Mouse (Mus musculus): ENCODE results near the gene Lcp2. TPM values are rescaled to one million over a fixed set of nuclear protein-coding genes. Genes with fewer than 3 reads are reported as not detected.
"Not testable (repeated sequence)": the region's sequence is repeated elsewhere in the genome, so short reads cannot be mapped to it uniquely, and the experiment has no call there.

The Lcp2 gene
- polyA plus RNA-seq, 1 experiment from 2014 or later = 2.8 TPM

- Histone ChIP-seq H3K27me3 (ENCODE audit: control insufficient read depth, insufficient read depth, low read length) (no peaks in the 10 kb centered on the region), H3K9me3 (ENCODE audit: control insufficient read depth, low read length) (no peaks in the 10 kb centered on the region), H3K36me3 (ENCODE audit: control insufficient read depth, insufficient read depth, low read length) (no peaks in the 10 kb centered on the region), H3K27ac (ENCODE audit: low read depth, low read length) (no peak overlapping the region), H3K4me1 (replicated peaks; ENCODE audit: control insufficient read depth, insufficient read depth, low read length) (no peaks in the 10 kb centered on the region), H3K4me2 (replicated peaks; ENCODE audit: low read depth, low read length) (no peak overlapping the region), H3K4me3 (ENCODE audit: low read depth, low read length) (no peak overlapping the region), H3K9ac (ENCODE audit: low read depth, low read length) (no peak overlapping the region)
- no peak for ATAC-seq (ENCODE audit: low FRiP score)
- no peak for DNase-seq (ENCODE audit: low spot score)
- WGBS = 92% methylated on average over 3 of the region's 3 CpGs
Observed at GRCm38 (mm10) chr11:34117581-34117980, 70.9 kb downstream of the Lcp2 start.

- Histone ChIP-seq H3K9ac (ENCODE audit: low read depth, low read length) (no peak overlapping the region), H3K27me3 (ENCODE audit: control insufficient read depth, insufficient read depth, low read length) (no peaks in the 10 kb centered on the region), H3K9me3 (ENCODE audit: control insufficient read depth, low read length) (no peaks in the 10 kb centered on the region), H3K4me2 (replicated peaks; ENCODE audit: low read depth, low read length) (no peak overlapping the region), H3K4me3 (ENCODE audit: low read depth, low read length) (no peak overlapping the region), H3K4me1 (replicated peaks; ENCODE audit: control insufficient read depth, insufficient read depth, low read length) (no peaks in the 10 kb centered on the region), H3K36me3 (ENCODE audit: control insufficient read depth, insufficient read depth, low read length) (no peaks in the 10 kb centered on the region), H3K27ac (ENCODE audit: low read depth, low read length) (no peak overlapping the region)
- ATAC-seq (ENCODE audit: low FRiP score) (no peak), DNase-seq (ENCODE audit: low spot score) (no peak)
- WGBS = 74% methylated on average over 3 of the region's 3 CpGs
Observed at GRCm38 (mm10) chr11:34118319-34118718, 71.6 kb downstream of the Lcp2 start.

GRCm38 (mm10) chr11:34123147-34123546 is 76.4 kb downstream of the Lcp2 start:
- Histone ChIP-seq H3K4me2 (replicated peaks; ENCODE audit: low read depth, low read length) (no peak overlapping the region), H3K9me3 (ENCODE audit: control insufficient read depth, low read length) (no peaks in the 10 kb centered on the region), H3K4me3 (ENCODE audit: low read depth, low read length) (no peak overlapping the region), H3K27ac (ENCODE audit: low read depth, low read length) (no peak overlapping the region), H3K9ac (ENCODE audit: low read depth, low read length) (no peak overlapping the region), H3K4me1 (replicated peaks; ENCODE audit: control insufficient read depth, insufficient read depth, low read length) (no peaks in the 10 kb centered on the region), H3K36me3 (ENCODE audit: control insufficient read depth, insufficient read depth, low read length) (no peaks in the 10 kb centered on the region), H3K27me3 (ENCODE audit: control insufficient read depth, insufficient read depth, low read length) (no peaks in the 10 kb centered on the region)
- peak; percentile 64 for DNase-seq (ENCODE audit: low spot score)
- WGBS = 22% methylated on average over 2 of the region's 2 CpGs
- no peak for ATAC-seq (ENCODE audit: low FRiP score)

GRCm38 (mm10) chr11:34124852-34125251 is 78.1 kb downstream of the Lcp2 start:
- 60% methylated on average over 7 of the region's 7 CpGs for WGBS
- no peak overlapping the region for H3K4me2 ChIP-seq (replicated peaks; ENCODE audit: low read depth, low read length)
- no peaks in the 10 kb centered on the region for H3K36me3 ChIP-seq (ENCODE audit: control insufficient read depth, insufficient read depth, low read length)
- DNase-seq (ENCODE audit: low spot score) (no peak), ATAC-seq (ENCODE audit: low FRiP score) (no peak)
- H3K9me3 ChIP-seq (ENCODE audit: control insufficient read depth, low read length) = no peaks in the 10 kb centered on the region
- no peaks in the 10 kb centered on the region for H3K4me1 ChIP-seq (replicated peaks; ENCODE audit: control insufficient read depth, insufficient read depth, low read length)
- no peak overlapping the region for H3K9ac ChIP-seq (ENCODE audit: low read depth, low read length)
- no peak overlapping the region for H3K27ac ChIP-seq (ENCODE audit: low read depth, low read length)
- no peak overlapping the region for H3K4me3 ChIP-seq (ENCODE audit: low read depth, low read length)
- H3K27me3 ChIP-seq (ENCODE audit: control insufficient read depth, insufficient read depth, low read length) = no peaks in the 10 kb centered on the region

GRCm38 (mm10) chr11:34125727-34126126 is 79.0 kb downstream of the Lcp2 start:
- 86% methylated on average over 3 of the region's 3 CpGs for WGBS
- not testable (repeated sequence) for ATAC-seq (ENCODE audit: low FRiP score); H3K27ac ChIP-seq (ENCODE audit: low read depth, low read length); H3K4me2 ChIP-seq (replicated peaks; ENCODE audit: low read depth, low read length); H3K9ac ChIP-seq (ENCODE audit: low read depth, low read length); DNase-seq (ENCODE audit: low spot score); H3K4me1 ChIP-seq (replicated peaks; ENCODE audit: control insufficient read depth, insufficient read depth, low read length); H3K27me3 ChIP-seq (ENCODE audit: control insufficient read depth, insufficient read depth, low read length); H3K36me3 ChIP-seq (ENCODE audit: control insufficient read depth, insufficient read depth, low read length); H3K4me3 ChIP-seq (ENCODE audit: low read depth, low read length); H3K9me3 ChIP-seq (ENCODE audit: control insufficient read depth, low read length)

- ATAC-seq (ENCODE audit: low FRiP score) (no peak), DNase-seq (ENCODE audit: low spot score) (no peak)
- H3K4me3 ChIP-seq (ENCODE audit: low read depth, low read length) = no peak overlapping the region
- H3K4me1 ChIP-seq (replicated peaks; ENCODE audit: control insufficient read depth, insufficient read depth, low read length) = no peaks in the 10 kb centered on the region
- 90% methylated on average over 2 of the region's 2 CpGs for WGBS
- H3K9ac ChIP-seq (ENCODE audit: low read depth, low read length) = no peak overlapping the region
- H3K27me3 ChIP-seq (ENCODE audit: control insufficient read depth, insufficient read depth, low read length) = no peaks in the 10 kb centered on the region
- H3K27ac ChIP-seq (ENCODE audit: low read depth, low read length) = no peak overlapping the region
- no peaks in the 10 kb centered on the region for H3K36me3 ChIP-seq (ENCODE audit: control insufficient read depth, insufficient read depth, low read length)
- no peaks in the 10 kb centered on the region for H3K9me3 ChIP-seq (ENCODE audit: control insufficient read depth, low read length)
- no peak overlapping the region for H3K4me2 ChIP-seq (replicated peaks; ENCODE audit: low read depth, low read length)
Observed at GRCm38 (mm10) chr11:34128412-34128811, 81.7 kb downstream of the Lcp2 start.

GRCm38 (mm10) chr11:34139296-34139695 is 92.6 kb downstream of the Lcp2 start:
- H3K4me2 ChIP-seq (replicated peaks; ENCODE audit: low read depth, low read length) = no peak overlapping the region
- ATAC-seq (ENCODE audit: low FRiP score) (no peak), DNase-seq (ENCODE audit: low spot score) (no peak)
- H3K27ac ChIP-seq (ENCODE audit: low read depth, low read length) = no peak overlapping the region
- H3K9me3 ChIP-seq (ENCODE audit: control insufficient read depth, low read length) = no peaks in the 10 kb centered on the region
- H3K27me3 ChIP-seq (ENCODE audit: control insufficient read depth, insufficient read depth, low read length) = no peaks in the 10 kb centered on the region
- 92% methylated on average over 8 of the region's 8 CpGs for WGBS
- no peak overlapping the region for H3K9ac ChIP-seq (ENCODE audit: low read depth, low read length)
- no peaks in the 10 kb centered on the region for H3K36me3 ChIP-seq (ENCODE audit: control insufficient read depth, insufficient read depth, low read length)
- no peaks in the 10 kb centered on the region for H3K4me1 ChIP-seq (replicated peaks; ENCODE audit: control insufficient read depth, insufficient read depth, low read length)
- no peak overlapping the region for H3K4me3 ChIP-seq (ENCODE audit: low read depth, low read length)

Other genes with a start within 250 kb of the Lcp2 start
- gene Kcnmb1, start 83.9 kb upstream of the Lcp2 start, polyA plus RNA-seq (2014; fragmentation: Nextera tagmentation; extraction: Ambion mirVana) = 0.20 and 0.22 TPM in 2 replicates
- 14.4 and 15.5 TPM in 2 replicates for gene Kcnip1, start 53.8 kb upstream of the Lcp2 start, polyA plus RNA-seq (2014; fragmentation: Nextera tagmentation; extraction: Ambion mirVana)
- gene 4930469K13Rik, start 51.6 kb downstream of the Lcp2 start, polyA plus RNA-seq (2014; fragmentation: Nextera tagmentation; extraction: Ambion mirVana) = 1.8 and 4.3 TPM in 2 replicates
- gene Foxi1, start 161.2 kb downstream of the Lcp2 start, polyA plus RNA-seq (2014; fragmentation: Nextera tagmentation; extraction: Ambion mirVana) = 0.38 TPM in 1 of 2 replicates, not detected in the other

Data from hindbrain, embryonic 11.5 days (tissue).